Mouse (Mus musculus) spleen, adult 2 months (tissue): Measurements from ENCODE around the gene Arg2. TPM values are rescaled to one million over a fixed set of nuclear protein-coding genes. Genes with fewer than 3 reads are reported as not detected.

Experiments
- DNase-seq, 2 experiments: peaks; one replicate each; pipeline versions ENCODE4 v3.0.0 to v3.0.0-alpha.2; 2012 to 2021; ENCODE audit warnings: low spot score in 2 of 2, low read depth in 1 of 2
- H3K27ac ChIP-seq: fragments of 200-500 bp; 2 replicates; pipeline ENCODE4 v1.5.1; 2012; ENCODE audit warnings: low read length, inconsistent platforms; ENCODE audit not compliant: insufficient read depth
- H3K27me3 ChIP-seq: fragments of 200-500 bp; 2 replicates; pipeline ENCODE4 v1.6.1; 2012; ENCODE audit warnings: mild to moderate bottlenecking, moderate library complexity, low read length, inconsistent platforms; ENCODE audit not compliant: control insufficient read depth, insufficient read depth
- H3K36me3 ChIP-seq: fragments of 200-500 bp; 2 replicates; pipeline ENCODE4 v1.6.1; 2012; ENCODE audit warnings: mild to moderate bottlenecking, low read length, inconsistent platforms; ENCODE audit not compliant: control insufficient read depth, insufficient read depth
- H3K4me1 ChIP-seq: fragments of 200-500 bp; 2 replicates; pipeline ENCODE4 v1.6.1; 2011; ENCODE audit warnings: inconsistent platforms; ENCODE audit not compliant: control insufficient read depth, insufficient read depth, insufficient read length
- H3K4me3 ChIP-seq: fragments of 200-500 bp; 2 replicates; pipeline ENCODE4 v1.5.1; 2011; ENCODE audit warnings: mild to moderate bottlenecking, inconsistent platforms; ENCODE audit not compliant: insufficient read depth, insufficient read length; ENCODE audit errors: extremely low read depth
- CTCF ChIP-seq: fragments of 200-500 bp; IDR thresholded peaks from 2 replicates; pipeline ENCODE4 v1.5.1; 2011; ENCODE audit warnings: mild to moderate bottlenecking, inconsistent platforms; ENCODE audit not compliant: insufficient read depth, insufficient read length, insufficient replicate concordance; ENCODE audit errors: extremely low read depth
- POLR2A ChIP-seq: fragments of 200-500 bp; IDR thresholded peaks from 2 replicates; pipeline ENCODE4 v1.6.1; 2011; ENCODE audit warnings: low read depth, low read length, inconsistent platforms
- WGBS: fragments of 180-500 bp; shearing (Covaris S2); methylation state at CpG from one replicate; pipeline ENCODE4 v1.1.7; 2018; 5-methylcytosine and 5-hydroxymethylcytosine counted together
- polyA plus RNA-seq: library from polyadenylated mRNA; depleted of rRNA; stranded (reverse); fragments of >200 nt; gene quantifications from 2 replicates; pipeline ENCODE4 v1.2.3, GENCODE M21; 2012; rRNA removed

The Arg2 gene
- polyA plus RNA-seq, 1 experiment: 0.47 TPM

- WGBS: under 1% methylated on average over 18 of the region's 18 CpGs
- H3K27ac ChIP-seq: peak overlapping the region; percentile 2; the same call in 1 of the 2 replicates
Observed at GRCm38 (mm10) chr12:79190931-79191673, 60.5 kb downstream of the Arg2 start.

GRCm38 (mm10) chr12:79191701-79192100, 61.1 kb downstream of the Arg2 start:
- Histone ChIP-seq H3K4me1 (peaks cover 3% of the 10 kb centered on the region; the same call in 1 of the 2 replicates), H3K36me3 (peaks cover 7% of the 10 kb centered on the region), H3K27ac (no peak overlapping the region), H3K4me3 (peak overlapping the region; percentile 65), H3K27me3 (no peaks in the 10 kb centered on the region)
- peak; percentile 70 to 74 for DNase-seq
- TF ChIP-seq POLR2A: no peak
- peak; percentile 16; the same call in 1 of the 2 replicates for TF ChIP-seq CTCF
- 7% methylated on average over 14 of the region's 14 CpGs for WGBS

More at GRCm38 (mm10) chr12:79190931-79191673, 60.5 kb downstream of the Arg2 start:
- H3K4me3 ChIP-seq: peak overlapping the region; percentile 65
- no peaks in the 10 kb centered on the region for H3K27me3 ChIP-seq
- TF ChIP-seq CTCF (no peak), POLR2A (no peak)
- H3K4me1 ChIP-seq: peaks cover 3% of the 10 kb centered on the region; the same call in 1 of the 2 replicates
- DNase-seq: peak; percentile 59 to 63
- peaks cover 12% of the 10 kb centered on the region for H3K36me3 ChIP-seq

- Histone ChIP-seq H3K36me3 (peaks cover 7% of the 10 kb centered on the region), H3K4me3 (peak within 1 kb of the TSS; percentile 65), H3K27ac (peak within 1 kb of the TSS; percentile 2; the same call in 1 of the 2 replicates), H3K4me1 (peaks cover 3% of the 10 kb centered on the region; the same call in 1 of the 2 replicates), H3K27me3 (no peaks in the 10 kb centered on the region)
- WGBS: 74% methylated on average over 6 of the region's 6 CpGs
- TF ChIP-seq CTCF: no peak
- no peak for TF ChIP-seq POLR2A
- no peak for DNase-seq
Observed at GRCm38 (mm10) chr12:79192193-79192592, 61.6 kb downstream of the Arg2 start, which contains the start of gene Rdh11. Gene Rdh11 (minus strand): TSS chr12:79192293.

DNA sequence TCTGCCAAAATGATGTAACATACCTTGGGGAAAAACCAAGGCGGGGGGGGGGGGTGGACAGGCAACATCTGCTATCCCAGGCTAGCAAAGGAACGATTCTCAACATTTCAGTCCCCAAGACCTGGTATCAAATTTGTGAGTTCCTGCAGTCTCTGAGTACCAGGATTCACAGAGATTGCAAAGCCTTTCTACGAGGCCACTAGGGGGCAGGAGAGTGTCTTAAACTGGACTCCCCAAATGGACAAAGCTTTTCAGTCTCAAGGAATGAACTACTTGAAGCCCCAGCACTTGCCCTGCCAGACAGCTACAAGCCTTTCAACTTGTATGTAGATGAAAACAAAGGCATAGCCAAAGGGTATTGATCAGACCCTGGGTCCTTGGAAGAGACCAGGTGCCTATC, 62.9 kb downstream of the Arg2 start:
- TF ChIP-seq POLR2A (no peak), CTCF (peak; percentile 36; the same call in 1 of the 2 replicates)
- WGBS: 7% methylated on average over 3 of the region's 3 CpGs
- H3K4me1 ChIP-seq: peaks cover 3% of the 10 kb centered on the region; the same call in 1 of the 2 replicates
- DNase-seq: peak; percentile 54 to 70
- peaks cover under 1% of the 10 kb centered on the region; the same call in 1 of the 2 replicates for H3K36me3 ChIP-seq
- H3K4me3 ChIP-seq: no peak overlapping the region
- H3K27ac ChIP-seq: no peak overlapping the region
- no peaks in the 10 kb centered on the region for H3K27me3 ChIP-seq

DNA sequence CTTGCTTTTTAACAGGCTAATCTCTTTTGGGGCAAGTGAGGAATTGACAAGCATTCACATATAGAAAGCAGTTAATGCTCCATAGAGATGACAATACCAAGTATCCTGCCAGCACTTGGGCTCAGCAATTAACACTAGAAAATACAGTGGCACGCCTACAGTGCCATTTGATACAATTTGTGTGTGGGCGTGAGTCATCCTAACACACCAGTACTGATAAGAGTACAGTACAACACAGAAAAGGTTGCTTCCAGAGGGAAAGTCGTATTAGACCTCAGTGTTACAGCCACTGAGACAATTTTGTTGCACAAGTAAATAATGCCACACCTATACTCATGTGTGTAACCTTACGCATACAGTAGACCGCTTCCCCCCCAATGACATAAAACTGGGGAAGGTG, 66.5 kb downstream of the Arg2 start:
- no peak for DNase-seq
- 90% methylated on average over 5 of the region's 5 CpGs for WGBS

DNA sequence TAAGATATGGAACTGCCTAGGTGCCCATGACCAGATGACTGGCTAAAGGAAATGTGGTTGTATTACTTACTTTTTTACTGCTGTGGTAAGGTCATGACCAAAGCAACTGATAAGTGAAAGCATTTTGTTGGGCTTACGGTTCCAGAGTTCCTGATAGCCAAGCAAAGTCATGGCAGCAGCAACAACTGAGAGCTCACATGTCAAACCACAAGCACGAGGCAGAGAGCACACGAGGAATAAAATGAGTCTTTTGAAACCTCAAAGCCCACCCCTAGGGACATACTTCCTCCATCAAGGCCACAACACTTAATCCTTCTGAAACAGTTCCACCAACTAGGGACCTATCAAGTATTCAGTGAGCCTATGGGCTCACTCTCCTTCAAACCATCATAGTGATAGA, 71.3 kb downstream of the Arg2 start:
- Histone ChIP-seq H3K27me3 (no peaks in the 10 kb centered on the region), H3K4me1 (no peaks in the 10 kb centered on the region), H3K27ac (no peak overlapping the region), H3K4me3 (no peak overlapping the region), H3K36me3 (no peaks in the 10 kb centered on the region)
- no peak for DNase-seq
- TF ChIP-seq CTCF (no peak), POLR2A (no peak)
- WGBS: 33% methylated on average over 3 of the region's 3 CpGs

More for the DNA sequence above, 66.5 kb downstream of the Arg2 start:
- H3K4me1 ChIP-seq: no peaks in the 10 kb centered on the region
- no peaks in the 10 kb centered on the region for H3K36me3 ChIP-seq
- no peaks in the 10 kb centered on the region for H3K27me3 ChIP-seq
- H3K4me3 ChIP-seq: no peak overlapping the region
- H3K27ac ChIP-seq: no peak overlapping the region
- TF ChIP-seq POLR2A (no peak), CTCF (no peak)

Other genes with a start within 250 kb of the Arg2 start
- 0.54 and 0.94 TPM in 2 replicates for gene Plek2, start 223.8 kb upstream of the Arg2 start, polyA plus RNA-seq
- 41.6 and 50.9 TPM in 2 replicates for gene Tmem229b, start 123.2 kb upstream of the Arg2 start, polyA plus RNA-seq
- gene Plekhh1, start 101.6 kb upstream of the Arg2 start, polyA plus RNA-seq: 0.22 and 0.28 TPM in 2 replicates
- 9.0 and 14.9 TPM in 2 replicates for gene Pigh, start 41.1 kb upstream of the Arg2 start, polyA plus RNA-seq
- gene Vti1b, start 41.9 kb downstream of the Arg2 start, polyA plus RNA-seq: 25.0 and 25.6 TPM in 2 replicates
- 4.3 and 6.0 TPM in 2 replicates for gene Rdh11, start 61.5 kb downstream of the Arg2 start, polyA plus RNA-seq
- gene Rdh12, start 78.1 kb downstream of the Arg2 start, polyA plus RNA-seq: 6.5 and 7.0 TPM in 2 replicates
- 28.7 and 29.4 TPM in 2 replicates for gene Zfyve26, start 165.5 kb downstream of the Arg2 start, polyA plus RNA-seq
- 0.26 and 0.39 TPM in 2 replicates for gene Rad51b, start 166.5 kb downstream of the Arg2 start, polyA plus RNA-seq